Comparison of ENCODE assay signal across 8 mouse cellular contexts in genomic region chr3:97767041-97767770, GRCm38 (mm10).
DNase-seq lines count a peak whose midpoint lies in the region; ATAC-seq lines count a peak whose summit lies in the region.

No protein-coding gene starts in this region.

- H3K27ac ChIP-seq in midbrain, embryonic 15.5 days, result peak overlapping the region; percentile 96

- H3K9ac ChIP-seq in midbrain, embryonic 15.5 days, result peak overlapping the region; percentile 61

- DNase-seq in ovary, postnatal 10 days (ENCODE audit: low spot score), result peak; percentile 10
- DNase-seq in ovary, adult 18-20 months (ENCODE audit: low spot score), result no peak
- DNase-seq in ZHBTc4 (ENCODE audit: low read depth, low spot score), result peak; percentile 68
- peak; percentile 20 for DNase-seq in kidney, postnatal 14 days
- DNase-seq in thymus, postnatal 4 days, result peak; percentile 37
- no peak for DNase-seq in layer of hippocampus, postnatal 14 days (ENCODE audit: low spot score in 2 of 2)

- no peaks in the 10 kb centered on the region for H3K36me3 ChIP-seq in midbrain, embryonic 15.5 days (replicated peaks)

- peak; percentile 43 for ATAC-seq in granulocyte monocyte progenitor cell, adult 5-6 weeks (replicated peaks; ENCODE audit: poor library complexity, severe bottlenecking)
- ATAC-seq in midbrain, embryonic 15.5 days (replicated peaks), result peak; percentile 94

- peak overlapping the region; percentile 66 for H3K4me2 ChIP-seq in midbrain, embryonic 15.5 days

- no peaks in the 10 kb centered on the region for H3K9me3 ChIP-seq in midbrain, embryonic 15.5 days

- WGBS in midbrain, embryonic 15.5 days, result 3% methylated on average over 40 of the region's 40 CpGs

- no peaks in the 10 kb centered on the region for H3K27me3 ChIP-seq in midbrain, embryonic 15.5 days (replicated peaks)

- H3K4me3 ChIP-seq in midbrain, embryonic 15.5 days, result peak overlapping the region; percentile 61

- peaks cover 44% of the 10 kb centered on the region for H3K4me1 ChIP-seq in midbrain, embryonic 15.5 days

Comparison
In these comparisons a context has a peak if more than half of its experiments do, and no peak if none do; other contexts are left out.
1. DNase-seq: peak in ovary, postnatal 10 days (single experiment), ZHBTc4 (single experiment), kidney, postnatal 14 days (single experiment) and thymus, postnatal 4 days (single experiment); none in ovary, adult 18-20 months (single experiment) and layer of hippocampus, postnatal 14 days (0 of 2).